Comparison of ENCODE assay signal across 22 mouse cellular contexts in genomic region chr7:90035396-90035795, GRCm38 (mm10). TPM values are rescaled to one million over a fixed set of nuclear protein-coding genes. Genes with fewer than 3 reads are reported as not detected.
DNase-seq lines count a peak whose midpoint lies in the region; ATAC-seq and TF ChIP-seq lines count a peak whose summit lies in the region.
"Had no signal": no experiment of that assay in that cellular context is flagged by ENCODE, and none has a peak within 500 bp of the region (broad histone marks: within the 10 kb centered on the region; RNA-seq: fewer than 3 reads in every experiment).

No protein-coding gene starts in this region.

- ATAC-seq in lung, embryonic 14.5 days (ENCODE audit: insufficient read depth), result no peak
- ATAC-seq in lung, postnatal 0 days, result no peak
- ATAC-seq in erythroid progenitor cell, adult 5-6 weeks (replicated peaks; ENCODE audit: low FRiP score, poor library complexity, severe bottlenecking), result 0 out of 2 replicates have a peak, but pooled peaks have one; percentile 15
- no peak for ATAC-seq in inflammation-experienced regulatory T-cells, adult 6 months
- ATAC-seq: forebrain, embryonic 14.5 days; hindbrain, embryonic 16.5 days; Patski had no signal

- H3K27me3 ChIP-seq in lung, embryonic 14.5 days (ENCODE audit: insufficient read depth, low read length), result no peaks in the 10 kb centered on the region
- no peaks in the 10 kb centered on the region for H3K27me3 ChIP-seq in lung, postnatal 0 days (replicated peaks; ENCODE audit: insufficient read depth, low read length)
- H3K27me3 ChIP-seq: heart, embryonic 12.5 days; Patski had no signal

- TF ChIP-seq EP300 in lung, postnatal 0 days (IDR thresholded peaks at IDR 0.05), result no peak

- H3K9ac ChIP-seq in lung, embryonic 14.5 days, result no peak overlapping the region
- H3K9ac ChIP-seq in lung, postnatal 0 days (replicated peaks; ENCODE audit: low read depth), result no peak overlapping the region
- H3K9ac ChIP-seq: heart, embryonic 12.5 days had no signal

- WGBS in lung, embryonic 14.5 days, result 72% methylated on average over 7 of the region's 7 CpGs
- WGBS in lung, postnatal 0 days, result 69% methylated on average over 7 of the region's 7 CpGs

- no peak overlapping the region for H3K4me3 ChIP-seq in layer of hippocampus, adult 2 months
- no peak overlapping the region for H3K4me3 ChIP-seq in lung, embryonic 14.5 days (ENCODE audit: low read depth, low read length)
- H3K4me3 ChIP-seq in lung, postnatal 0 days (ENCODE audit: low read depth, low read length), result no peak overlapping the region
- H3K4me3 ChIP-seq: embryonic facial prominence, embryonic 10.5 days; forebrain, embryonic 10.5 days; gastrocnemius, adult 2 months; heart, adult 2 months; heart, embryonic 12.5 days had no signal

- H3K4me2 ChIP-seq in lung, embryonic 14.5 days, result no peak overlapping the region
- no peak overlapping the region for H3K4me2 ChIP-seq in lung, postnatal 0 days (replicated peaks; ENCODE audit: low read depth, low read length)
- H3K4me2 ChIP-seq: heart, embryonic 12.5 days had no signal

- no peaks in the 10 kb centered on the region for H3K36me3 ChIP-seq in lung, embryonic 14.5 days (ENCODE audit: insufficient read depth)
- H3K36me3 ChIP-seq in lung, postnatal 0 days (ENCODE audit: insufficient read depth, low read length), result no peaks in the 10 kb centered on the region
- H3K36me3 ChIP-seq: embryonic facial prominence, embryonic 10.5 days; forebrain, embryonic 10.5 days; heart, embryonic 12.5 days had no signal

- peak; percentile 19 for TF ChIP-seq CTCF in layer of hippocampus, adult 2 months (conservative IDR thresholded peaks at IDR 0.05)
- 0 out of 2 replicates have a peak, but pooled peaks have one; percentile 4 for TF ChIP-seq CTCF in lung, embryonic 14.5 days (IDR thresholded peaks at IDR 0.05; ENCODE audit: low read depth)
- TF ChIP-seq CTCF in lung, postnatal 0 days (IDR thresholded peaks at IDR 0.05), result no peak

- no peak for DNase-seq in layer of hippocampus, adult 2 months (ENCODE audit: low spot score in 2 of 2)
- DNase-seq in layer of hippocampus, adult 11-12 months (ENCODE audit: low spot score), result no peak
- DNase-seq in lung, embryonic 14.5 days, result no peak
- no peak for DNase-seq in lung, postnatal 0 days (ENCODE audit: low spot score)
- peak; percentile 64 for DNase-seq in ES-CJ7 (ENCODE audit: low read depth, low spot score)
- no peak for DNase-seq in spleen, postnatal 14 days (ENCODE audit: low spot score in 2 of 2)
- DNase-seq: adrenal gland, adult 8-10 months; adrenal gland, postnatal 36 days; cerebellum, adult 2 months; cerebellum, postnatal 10 days; gastrocnemius, adult 2 months; gastrocnemius, postnatal 36 days; heart, adult 2 months; heart, postnatal 36 days had no signal

- peaks cover 9% of the 10 kb centered on the region for H3K4me1 ChIP-seq in lung, embryonic 14.5 days (ENCODE audit: insufficient read depth)
- H3K4me1 ChIP-seq in lung, postnatal 0 days (ENCODE audit: insufficient read depth, low read depth, low read length), result peaks cover 4% of the 10 kb centered on the region; the same call in 1 of the 2 replicates

- H3K27ac ChIP-seq in layer of hippocampus, adult 2 months, result no peak overlapping the region
- no peak overlapping the region for H3K27ac ChIP-seq in lung, embryonic 14.5 days (ENCODE audit: low read depth)
- no peak overlapping the region for H3K27ac ChIP-seq in lung, postnatal 0 days (ENCODE audit: low read length)
- H3K27ac ChIP-seq: embryonic facial prominence, embryonic 10.5 days; forebrain, embryonic 10.5 days; heart, adult 2 months had no signal

- H3K9me3 ChIP-seq in lung, embryonic 14.5 days (ENCODE audit: low read depth, low read length), result no peaks in the 10 kb centered on the region
- H3K9me3 ChIP-seq in lung, postnatal 0 days (ENCODE audit: low read length), result no peaks in the 10 kb centered on the region
- H3K9me3 ChIP-seq: embryonic facial prominence, embryonic 10.5 days; forebrain, embryonic 10.5 days; heart, embryonic 12.5 days had no signal

RNA-seq across cellular contexts. Expression of gene Eed, which starts 54.6 kb away (rescaled TPM):
- 10 to 100 TPM; 37.2 to 42.2 TPM for total RNA-seq in layer of hippocampus, adult 2 months (2021)
- 75.5 and 78.1 TPM in 2 replicates for polyA plus RNA-seq in lung, embryonic 14.5 days (2014; fragmentation: Nextera tagmentation; extraction: Ambion mirVana)
- 35.6 and 36.1 TPM in 2 replicates for polyA plus RNA-seq in lung, postnatal 0 days (2015; fragmentation: Nextera tagmentation; extraction: Ambion mirVana)
- total RNA-seq in erythroid progenitor cell, adult 5-6 weeks (2015; ENCODE audit: low replicate concordance), result 96.0 and 143 TPM in 2 replicates
- total RNA-seq in erythroid progenitor cell, adult 5-6 weeks (2017; ENCODE audit: low replicate concordance), result 68.2 and 143 TPM in 2 replicates
- 10 to 100 TPM; 75.2 to 96.7 (median 91.0) TPM for polyA plus RNA-seq in inflammation-experienced regulatory T-cells, adult 6 months (2017; shearing (Covaris generic))
